Mouse (Mus musculus): ENCODE data around the gene Nt5c3.

Nt5c3 gene

GRCm38 (mm10) chr6:56834769-56835168, 89.0 kb downstream of the Nt5c3 start:
- DNase-seq, result no peak

- no peak for DNase-seq
Observed at GRCm38 (mm10) chr6:56832830-56833229, 90.9 kb downstream of the Nt5c3 start.

- no peak for DNase-seq
Observed at GRCm38 (mm10) chr6:56832407-56832796, 91.3 kb downstream of the Nt5c3 start.

Data from cerebellum, adult 18-20 months (tissue).